Mouse (Mus musculus): ENCODE data around the gene Dse.

DNA sequence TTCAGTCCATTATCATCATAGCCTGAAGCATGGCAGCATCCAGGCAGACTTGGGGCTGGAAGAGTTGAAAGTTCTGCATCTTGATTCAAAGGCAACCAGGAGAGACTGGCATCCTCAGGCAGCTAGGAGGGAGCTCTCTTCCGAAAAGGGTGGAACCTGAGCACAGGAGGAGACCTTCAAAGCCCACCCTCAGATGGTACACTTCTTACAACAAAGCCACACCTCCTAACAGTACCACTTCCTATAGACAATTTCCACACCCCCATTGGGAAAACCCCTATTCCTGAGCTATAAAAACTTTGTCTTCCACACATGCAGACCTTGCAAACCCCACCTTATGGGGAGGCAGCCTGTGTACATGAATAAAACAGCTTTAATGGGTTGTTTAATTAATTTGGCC, 25.9 kb upstream of the Dse start:
- TF ChIP-seq CTCF (IDR thresholded peaks at IDR 0.05; ENCODE audit: borderline replicate concordance, control insufficient read depth, extremely low read depth, insufficient read depth, low read length, poor library complexity) (no peak), POLR2A (IDR thresholded peaks at IDR 0.05; ENCODE audit: control insufficient read depth, extremely low read depth, insufficient read depth, low read length, poor library complexity) (no peak)

All from thymus, adult 2 months (tissue).